Mouse (Mus musculus): Measurements from ENCODE around the gene Ddx43.
"Not testable (repeated sequence)": the region's sequence is repeated elsewhere in the genome, so short reads cannot be mapped to it uniquely, and the experiment has no call there.

Ddx43 gene

GRCm38 (mm10) chr9:78395630-78396351 lies at the start of gene Ddx43:
Gene Ddx43, plus strand, starts transcription at chr9:78395777.
- DNase-seq (ENCODE audit: low spot score in 2 of 2): peak in 1 of 2 experiments; percentile 14

- DNase-seq (ENCODE audit: low spot score in 2 of 2): no peak
These were observed 48.6 kb upstream of the Ddx43 start for GRCm38 (mm10) chr9:78347004-78347403.

- not testable (repeated sequence) for DNase-seq (ENCODE audit: low spot score in 2 of 2)
These were observed 47.2 kb upstream of the Ddx43 start for GRCm38 (mm10) chr9:78348206-78349004.

GRCm38 (mm10) chr9:78349141-78349540 lies 46.4 kb upstream of the Ddx43 start:
- not testable (repeated sequence) for DNase-seq (ENCODE audit: low spot score in 2 of 2)

- DNase-seq (ENCODE audit: low spot score in 2 of 2): not testable (repeated sequence)
These were observed 45.6 kb upstream of the Ddx43 start for GRCm38 (mm10) chr9:78350007-78350406.

GRCm38 (mm10) chr9:78351504-78352220 lies 43.9 kb upstream of the Ddx43 start:
- no peak for DNase-seq (ENCODE audit: low spot score in 2 of 2)

GRCm38 (mm10) chr9:78354665-78355578 lies 40.7 kb upstream of the Ddx43 start:
- no peak for DNase-seq (ENCODE audit: low spot score in 2 of 2)

GRCm38 (mm10) chr9:78355611-78356010 lies 40.0 kb upstream of the Ddx43 start, which contains the start of gene Gsta2:
Gene Gsta2, minus strand, starts transcription at chr9:78355788.
- no peak for DNase-seq (ENCODE audit: low spot score in 2 of 2)

- DNase-seq (ENCODE audit: low spot score in 2 of 2): peak; percentile 25 to 45
These were observed 37.5 kb upstream of the Ddx43 start for GRCm38 (mm10) chr9:78358053-78358452.

GRCm38 (mm10) chr9:78359750-78360483 lies 35.7 kb upstream of the Ddx43 start:
- DNase-seq (ENCODE audit: low spot score in 2 of 2): no peak

- no peak for DNase-seq (ENCODE audit: low spot score in 2 of 2)
These were observed 35.1 kb upstream of the Ddx43 start for GRCm38 (mm10) chr9:78360484-78360872.

GRCm38 (mm10) chr9:78363374-78363773 lies 32.2 kb upstream of the Ddx43 start:
- DNase-seq (ENCODE audit: low spot score in 2 of 2): no peak

GRCm38 (mm10) chr9:78364701-78365100 lies 30.9 kb upstream of the Ddx43 start:
- DNase-seq (ENCODE audit: low spot score in 2 of 2): no peak

GRCm38 (mm10) chr9:78365850-78366544 lies 29.6 kb upstream of the Ddx43 start:
- DNase-seq (ENCODE audit: low spot score in 2 of 2): no peak

GRCm38 (mm10) chr9:78367959-78368358 lies 27.6 kb upstream of the Ddx43 start, which contains the start of gene Dppa5a:
Gene Dppa5a, minus strand, starts transcription at chr9:78368177.
- DNase-seq (ENCODE audit: low spot score in 2 of 2): not testable (repeated sequence)

GRCm38 (mm10) chr9:78368671-78369293 lies 26.8 kb upstream of the Ddx43 start:
- no peak for DNase-seq (ENCODE audit: low spot score in 2 of 2)

GRCm38 (mm10) chr9:78369349-78369748 lies 26.2 kb upstream of the Ddx43 start:
- DNase-seq (ENCODE audit: low spot score in 2 of 2): no peak

- no peak for DNase-seq (ENCODE audit: low spot score in 2 of 2)
These were observed 25.8 kb upstream of the Ddx43 start for GRCm38 (mm10) chr9:78369786-78370185.

- DNase-seq (ENCODE audit: low spot score in 2 of 2): no peak
These were observed 24.1 kb upstream of the Ddx43 start for GRCm38 (mm10) chr9:78371441-78371840.
